Mouse (Mus musculus) hematopoietic stem cell, adult 5-6 weeks (primary cell): Measurements from ENCODE around the gene Fcer1g. TPM values are rescaled to one million over a fixed set of nuclear protein-coding genes. Genes with fewer than 3 reads are reported as not detected.

Source experiments
- ATAC-seq, 2 experiments: fragments of 125-278 bp in 1 of 2; replicated peaks in 1 of 2; 2 replicates each; pipeline ENCODE4 v1.8.0; 2016 to 2017; ENCODE audit warnings: inconsistent platforms in 2 of 2, mild to moderate bottlenecking in 2 of 2, moderate number of reproducible peaks in 2 of 2, low read depth in 1 of 2, moderate TSS enrichment in 1 of 2; ENCODE audit not compliant: low FRiP score in 2 of 2, poor library complexity in 2 of 2, severe bottlenecking in 2 of 2, insufficient read depth in 1 of 2, low TSS enrichment in 1 of 2
- total RNA-seq: library from RNA; stranded (forward); fragments of 172-1452, 232-1000 nt; gene quantifications from 2 replicates; pipeline ENCODE4 v1.2.3, GENCODE M21; 2017

The Fcer1g gene
- total RNA-seq, 1 experiment from 2014 or later = 44.5 TPM

DNA sequence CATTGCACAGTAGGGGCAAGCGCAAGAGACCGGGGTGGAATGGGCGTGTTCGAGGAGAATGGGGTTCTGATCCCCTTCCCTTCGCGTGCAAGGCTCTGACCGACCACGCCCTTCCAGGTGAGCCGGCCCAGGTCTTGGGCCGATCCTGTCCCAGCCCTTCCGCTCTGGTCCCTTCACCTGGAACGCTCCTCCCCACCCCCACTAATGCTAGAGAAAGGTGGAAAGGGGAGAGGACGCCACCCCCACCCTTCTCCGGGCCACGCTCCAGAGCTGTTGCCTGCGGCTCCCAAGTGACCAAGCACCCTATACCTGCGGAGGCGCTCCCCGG, 36.4 kb upstream of the Fcer1g start:
- ATAC-seq = peak; percentile 27 to 28; a peak in 2 of 4 replicates

- peak; percentile 95 to 97 for ATAC-seq
Measured at GRCm38 (mm10) chr1:171269848-171270572, 35.8 kb upstream of the Fcer1g start, which contains the start of gene B4galt3. Gene B4galt3, plus strand, starts transcription at chr1:171270328.

DNA sequence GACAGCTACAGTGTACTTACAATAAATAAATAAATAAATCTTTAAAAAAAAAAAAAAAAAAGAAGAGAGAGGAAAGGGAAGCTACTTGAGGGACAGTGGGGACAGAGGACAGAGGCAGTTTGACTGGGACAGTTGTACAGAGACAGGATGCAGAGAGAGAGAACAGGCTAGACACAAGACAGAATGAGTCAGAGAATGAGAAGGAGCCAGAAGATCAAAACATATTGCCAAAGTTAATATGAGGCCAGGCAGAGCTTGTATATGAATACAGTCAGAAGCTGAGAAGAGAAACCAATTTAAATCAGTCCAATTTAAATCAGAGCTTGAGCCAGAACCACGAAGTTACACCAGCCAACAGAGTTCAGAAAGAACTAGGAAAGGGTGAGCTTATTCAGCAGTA, 34.2 kb upstream of the Fcer1g start:
- ATAC-seq = no peak

DNA sequence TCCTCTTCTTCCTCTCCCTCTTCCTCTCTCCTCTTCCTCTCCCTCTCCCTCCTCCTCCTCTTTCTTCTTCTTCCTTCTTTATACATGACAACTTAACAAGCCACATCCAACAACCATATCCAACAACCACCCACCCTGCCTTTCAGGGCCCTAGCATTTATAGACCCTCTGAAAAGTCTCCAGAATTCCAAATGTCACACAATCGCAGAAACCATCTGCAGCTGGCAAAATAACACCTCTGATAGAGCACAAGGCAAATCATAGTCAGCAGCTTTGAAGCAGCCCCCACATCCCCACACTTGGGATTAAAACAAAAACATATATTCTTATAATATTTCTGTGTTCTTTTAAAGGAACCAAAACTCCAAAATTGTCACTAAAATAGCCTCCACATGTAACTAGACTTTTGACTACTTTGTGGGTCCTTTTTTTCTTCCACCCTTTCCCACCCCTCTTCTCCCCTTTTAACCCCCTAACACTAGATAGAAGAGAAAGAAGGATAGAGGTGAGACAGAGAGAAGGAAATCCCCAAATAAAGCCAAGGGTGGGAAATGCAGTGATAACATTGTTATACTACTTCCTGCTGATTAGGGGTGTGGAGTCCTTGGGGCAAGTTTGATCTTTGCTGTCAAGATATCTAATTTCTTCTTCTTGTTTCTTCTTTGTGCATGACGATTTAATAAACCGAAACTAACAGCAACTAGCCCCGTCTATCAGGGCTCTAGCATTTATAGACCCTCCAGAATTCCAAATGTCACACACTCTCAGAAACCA, 32.0 kb upstream of the Fcer1g start:
- no peak for ATAC-seq

DNA sequence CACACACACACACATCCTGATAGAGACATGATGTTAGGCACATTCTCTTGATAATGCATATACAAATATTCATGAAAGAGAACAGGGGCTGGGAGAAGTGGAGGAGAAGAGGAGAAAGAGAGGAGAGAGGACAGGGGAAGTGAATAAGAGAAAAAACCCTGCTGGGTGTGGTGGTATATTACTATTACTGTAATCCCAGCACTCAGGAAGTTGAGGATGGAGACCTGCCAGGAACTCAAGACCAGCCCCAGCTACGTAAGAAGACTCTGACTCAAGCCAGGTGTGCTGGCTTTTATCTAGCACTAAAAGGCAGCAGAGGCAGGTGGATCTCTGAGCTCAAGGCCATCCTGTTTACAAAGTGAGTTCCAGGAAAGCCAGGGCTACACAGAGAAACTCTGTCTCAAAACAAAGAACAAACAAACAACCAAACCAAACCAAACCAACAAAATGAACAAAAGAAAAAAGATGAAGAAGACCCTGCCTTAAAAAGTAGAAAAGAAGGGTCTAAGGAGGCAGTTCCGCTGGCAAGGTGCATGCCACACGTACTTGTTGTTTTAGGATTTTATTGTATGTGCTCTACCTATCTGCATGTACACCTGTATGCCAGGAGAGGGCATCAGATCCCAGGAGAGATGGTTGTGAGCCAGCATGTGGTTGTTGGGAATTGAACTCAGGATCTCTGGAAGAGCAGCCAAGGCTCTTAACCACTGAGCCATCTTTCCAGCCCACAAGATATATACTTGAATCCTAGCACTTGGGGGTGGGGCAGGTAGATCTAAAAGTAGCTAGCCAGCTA, 29.7 kb upstream of the Fcer1g start:
- ATAC-seq = no peak

DNA sequence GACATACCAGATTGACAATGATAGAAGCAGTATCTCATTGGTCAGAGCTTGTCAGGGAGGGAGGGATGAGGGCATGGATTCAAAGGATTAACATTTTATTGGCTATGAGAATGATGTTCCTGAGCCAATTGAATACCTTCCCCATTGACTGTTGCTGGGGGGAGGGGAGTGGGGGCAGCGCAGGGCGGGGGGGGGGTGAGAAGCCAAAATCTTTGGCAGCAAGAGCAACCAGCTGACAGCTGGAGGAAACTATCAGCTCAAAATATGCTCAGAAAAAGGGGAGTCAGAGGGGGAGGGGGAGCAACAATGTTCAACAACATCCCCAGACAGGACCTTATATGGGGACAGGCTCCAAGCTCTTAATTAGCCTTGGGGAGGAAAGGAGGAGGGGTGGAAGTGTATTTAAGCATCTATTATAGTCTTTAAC, 29.0 kb upstream of the Fcer1g start:
- ATAC-seq = no peak; a peak in 1 of 4 replicates

DNA sequence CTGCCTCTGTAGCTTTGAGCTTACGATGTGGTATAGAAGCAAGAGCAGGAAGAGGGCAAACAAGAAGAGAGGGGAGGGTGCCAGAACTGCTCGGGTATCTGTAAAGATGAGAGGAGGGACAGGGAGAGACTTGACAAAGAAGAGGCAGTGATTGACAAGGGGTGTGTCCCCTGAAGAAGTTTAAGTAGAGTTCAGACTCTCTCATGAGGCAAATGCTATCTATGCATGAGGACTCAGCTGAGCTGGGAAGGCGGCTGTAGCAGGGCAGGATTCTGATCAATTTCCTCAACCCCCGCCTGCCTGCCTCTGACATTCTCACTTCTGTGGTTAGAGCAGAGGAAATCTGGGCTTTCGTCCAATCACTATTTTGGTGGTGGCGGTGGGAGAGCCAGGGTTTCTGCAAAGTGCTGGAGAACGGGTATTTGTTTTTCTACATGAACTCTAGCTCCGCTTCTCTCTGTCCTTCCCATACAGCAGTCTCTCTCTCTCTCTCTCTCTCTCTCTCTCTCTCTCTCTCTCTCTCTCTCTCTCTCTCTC, 28.5 kb upstream of the Fcer1g start:
- ATAC-seq = peak; percentile 86 to 87

DNA sequence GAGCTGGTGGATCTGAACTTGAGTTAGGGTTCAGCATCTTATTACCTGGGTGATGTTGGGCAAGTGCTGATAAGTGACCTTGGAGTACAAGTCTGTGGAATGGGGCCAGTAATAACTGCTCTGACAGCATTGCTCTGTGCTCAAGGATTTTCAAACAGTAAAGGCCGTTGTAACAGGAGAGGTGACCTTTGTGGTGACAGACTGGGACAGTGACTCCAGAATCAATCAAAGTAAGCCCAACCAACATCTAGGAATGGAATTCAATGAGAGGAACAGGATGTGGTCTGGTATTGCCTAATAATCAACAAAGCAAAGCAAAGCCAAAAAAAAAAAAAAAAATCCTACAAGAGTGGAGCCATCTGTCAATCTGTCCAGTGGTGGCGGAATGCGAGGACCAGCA, 26.2 kb upstream of the Fcer1g start:
- no peak for ATAC-seq

DNA sequence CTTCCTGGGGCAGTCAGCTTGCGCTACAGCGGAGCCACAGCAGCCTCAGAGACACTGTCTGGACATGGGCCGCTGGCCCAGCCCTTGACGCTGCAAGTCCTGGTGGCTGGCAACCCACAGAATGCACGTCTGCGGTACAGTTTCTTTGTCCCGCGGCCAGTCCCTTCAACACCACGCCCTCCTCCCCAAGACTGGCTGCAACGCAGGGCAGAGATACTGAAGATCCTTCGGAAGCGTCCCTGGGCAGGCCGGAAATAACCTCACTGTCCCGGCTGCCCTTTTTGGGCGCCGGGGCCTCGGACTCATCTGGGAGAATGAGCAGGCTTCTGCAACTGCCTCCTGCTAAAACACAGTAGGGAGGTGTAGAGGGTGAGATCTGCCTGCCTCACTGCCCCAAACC, 24.8 kb upstream of the Fcer1g start:
- ATAC-seq = no peak

DNA sequence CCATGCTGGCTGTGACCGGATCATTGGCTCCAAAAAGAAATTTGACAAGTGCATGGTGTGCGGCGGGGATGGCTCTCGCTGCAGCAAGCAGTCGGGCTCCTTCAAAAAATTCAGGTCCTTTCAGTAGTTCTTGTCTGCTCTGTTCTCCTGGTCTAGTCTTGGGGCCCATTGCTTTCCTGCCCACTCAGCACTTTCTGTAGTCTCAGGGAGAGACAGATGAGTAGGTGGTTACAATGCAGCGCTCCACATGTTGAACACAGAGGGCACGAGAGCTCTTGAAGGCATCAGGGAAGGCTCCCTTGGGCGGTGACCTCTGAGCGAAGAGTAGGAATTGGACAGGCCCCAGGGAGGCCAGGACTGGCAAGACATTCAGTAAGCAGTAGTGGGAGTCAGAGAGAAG, 23.6 kb upstream of the Fcer1g start:
- ATAC-seq = no peak

GRCm38 (mm10) chr1:171256937-171257548, 22.9 kb upstream of the Fcer1g start:
- peak; percentile 23 to 63; a peak in 2 of 4 replicates for ATAC-seq

DNA sequence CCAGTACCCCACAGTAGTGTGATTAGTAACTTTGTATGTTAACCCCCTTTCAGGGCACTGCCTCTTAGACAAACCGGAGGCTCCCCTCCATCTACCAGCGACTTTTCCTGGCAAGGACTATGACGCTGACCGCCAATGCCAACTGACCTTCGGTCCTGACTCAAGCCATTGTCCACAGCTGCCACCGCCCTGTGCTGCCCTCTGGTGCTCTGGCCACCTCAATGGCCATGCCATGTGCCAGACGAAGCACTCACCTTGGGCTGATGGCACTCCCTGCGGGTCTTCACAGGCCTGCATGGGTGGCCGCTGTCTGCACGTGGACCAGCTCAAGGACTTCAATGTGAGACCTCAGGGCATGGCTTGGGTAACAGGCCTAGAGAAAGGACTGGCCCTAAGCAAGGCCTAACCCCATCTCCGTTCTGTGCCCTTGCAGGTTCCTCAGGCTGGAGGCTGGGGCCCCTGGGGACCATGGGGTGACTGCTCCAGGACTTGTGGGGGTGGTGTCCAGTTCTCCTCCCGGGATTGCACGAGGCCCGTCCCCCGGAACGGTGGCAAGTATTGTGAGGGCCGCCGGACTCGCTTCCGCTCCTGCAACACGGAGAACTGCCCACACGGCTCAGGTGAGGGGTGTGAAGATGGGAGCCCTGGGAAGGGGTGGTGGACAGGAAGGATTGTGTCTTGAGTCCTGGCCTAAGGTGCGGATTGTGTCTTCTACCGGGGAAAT, 22.1 kb upstream of the Fcer1g start:
- no peak for ATAC-seq

- no peak for ATAC-seq
Measured at GRCm38 (mm10) chr1:171252415-171252814, 18.2 kb upstream of the Fcer1g start.

GRCm38 (mm10) chr1:171251594-171252324, 17.6 kb upstream of the Fcer1g start:
- ATAC-seq = no peak

- no peak for ATAC-seq
Measured at GRCm38 (mm10) chr1:171250680-171251593, 16.8 kb upstream of the Fcer1g start, which contains the start of gene Ndufs2. Gene Ndufs2, minus strand, starts transcription at chr1:171251388.
